Mouse (Mus musculus) cerebellum, postnatal 10 days (tissue): Measurements from ENCODE around the gene Plxdc1.

Source experiments
- DNase-seq, 2 experiments: peaks; one replicate each; pipeline ENCODE4 v3.0.0; 2021; ENCODE audit warnings: mixed read lengths in 2 of 2

Plxdc1 gene

DNA sequence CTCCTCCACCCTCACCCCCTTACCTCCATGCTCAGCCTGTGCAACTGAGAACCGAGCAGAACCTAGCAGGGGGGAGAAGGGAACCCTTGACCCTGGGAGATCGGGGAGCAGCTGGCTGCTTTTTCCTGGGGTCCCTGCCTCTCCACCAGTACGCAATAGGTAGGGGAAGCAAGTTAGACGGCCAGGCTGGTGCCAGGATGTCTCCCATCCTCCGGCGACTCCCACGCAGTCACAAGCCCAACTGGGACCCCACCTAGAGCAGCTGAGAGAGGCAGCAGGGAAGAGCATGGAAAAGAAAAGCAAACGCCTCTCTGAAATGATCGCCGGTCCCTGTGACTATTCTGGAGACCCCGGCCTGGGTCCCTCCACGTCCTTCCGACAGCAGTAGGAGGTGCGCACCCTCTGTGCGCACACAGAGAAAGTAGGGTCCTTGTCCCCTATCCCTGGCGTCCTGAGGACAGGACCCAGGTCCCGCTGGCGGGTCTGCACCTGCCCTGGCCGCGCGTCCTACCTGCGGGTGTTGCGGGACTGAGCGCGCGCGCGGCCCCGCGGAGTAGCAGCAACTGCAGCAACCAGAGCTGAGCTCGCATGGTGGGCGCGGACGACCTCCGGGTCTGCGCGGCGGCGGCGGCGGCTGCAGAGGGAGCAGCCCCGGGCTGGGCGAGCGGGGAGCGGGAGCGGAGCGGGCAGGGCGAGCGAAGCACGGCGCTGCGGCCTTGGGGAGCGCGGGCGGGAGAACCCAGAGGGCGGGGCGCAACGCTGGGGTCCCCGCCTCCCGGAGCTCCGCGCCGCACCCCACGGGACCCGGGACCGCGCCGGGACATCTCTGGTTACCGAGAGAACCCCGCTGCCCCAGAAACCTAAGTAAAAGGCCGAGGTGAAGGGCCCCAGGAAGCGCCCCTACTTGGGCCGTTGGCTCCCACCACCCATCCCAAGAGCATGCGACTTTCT, at the start of gene Plxdc1:
TSS of gene Plxdc1 (minus strand) at position 718 of the 951 bp plus-strand sequence.
- DNase-seq, result peak; percentile 24 to 27

DNA sequence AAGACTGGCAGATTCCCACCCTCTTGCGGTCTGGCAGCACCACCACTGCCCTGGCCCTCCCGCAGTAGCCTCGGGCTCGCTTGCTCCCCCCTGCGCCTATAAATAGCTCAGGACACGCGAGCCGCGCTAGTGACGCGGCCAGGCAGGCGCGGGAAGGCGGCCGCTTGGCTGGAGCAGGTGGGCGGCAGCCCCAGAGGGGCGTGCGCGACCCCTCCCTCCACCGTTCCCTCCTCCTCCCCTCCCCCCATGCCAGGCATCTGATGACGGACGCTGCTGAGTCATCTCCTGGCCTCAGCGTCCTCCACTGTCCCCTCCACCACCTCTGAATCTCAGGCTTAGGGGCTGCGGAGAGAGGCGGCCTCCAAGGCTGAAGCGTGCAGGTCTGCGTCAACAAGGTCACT, 49.7 kb upstream of the Plxdc1 start:
- peak; percentile 88 to 89 for DNase-seq

DNA sequence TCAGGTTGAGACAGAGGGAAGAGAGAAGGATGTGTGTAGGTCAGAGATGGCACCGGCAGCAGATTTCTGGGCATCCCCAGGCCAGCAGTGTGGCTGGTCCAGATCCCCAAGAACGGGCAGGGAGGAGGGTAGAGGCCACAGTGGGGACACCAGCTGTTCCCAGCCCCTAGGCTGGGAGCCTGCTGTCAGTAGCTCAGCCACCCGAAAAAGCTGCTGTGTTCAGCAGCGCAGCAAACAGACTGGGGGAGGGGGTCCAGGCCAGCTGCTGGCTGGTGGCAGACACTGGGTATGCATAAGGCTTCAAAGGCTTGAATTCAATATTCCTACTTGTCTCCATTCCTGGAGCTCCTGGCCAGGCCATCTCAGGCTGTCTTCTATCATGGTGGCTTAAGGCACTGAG, 48.6 kb upstream of the Plxdc1 start:
- DNase-seq, result peak; percentile 79 to 85

DNA sequence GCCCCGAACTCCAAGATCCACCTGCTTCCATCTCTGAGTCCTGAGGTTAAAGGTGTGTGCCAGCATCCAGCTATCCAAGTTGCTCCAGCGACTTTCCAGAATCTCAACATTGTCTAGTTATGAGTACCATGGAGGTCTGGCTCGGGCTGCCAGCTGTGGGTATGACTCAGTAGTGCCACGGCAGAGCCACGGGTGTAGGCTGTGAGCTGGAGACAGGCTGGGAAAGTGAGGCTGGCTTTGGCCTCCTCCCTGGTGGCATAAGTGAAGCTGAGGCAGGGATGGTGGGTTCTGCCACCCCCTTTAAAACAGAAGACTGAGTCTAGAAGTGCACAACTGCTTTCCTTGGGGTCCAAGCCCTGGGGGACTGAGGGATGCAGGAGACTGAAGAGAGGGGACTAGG, 47.8 kb upstream of the Plxdc1 start:
- no peak for DNase-seq

DNA sequence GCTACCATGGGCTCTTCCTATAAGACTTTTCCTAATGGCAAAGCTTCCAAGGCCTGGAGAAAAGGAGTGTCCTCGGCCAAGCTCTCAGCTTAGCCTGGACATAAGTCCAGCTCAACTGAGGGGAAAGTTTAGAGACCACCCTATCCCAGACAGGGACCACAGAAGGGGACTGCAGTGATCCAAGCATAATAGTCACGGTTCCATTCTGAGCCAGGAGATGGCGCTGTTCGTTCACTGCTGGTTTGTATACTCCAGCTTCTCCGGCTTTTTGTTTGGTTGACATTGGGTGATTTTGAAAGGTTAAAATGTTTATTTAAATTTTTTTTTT, 45.2 kb upstream of the Plxdc1 start:
- peak; percentile 90 to 94 for DNase-seq

DNA sequence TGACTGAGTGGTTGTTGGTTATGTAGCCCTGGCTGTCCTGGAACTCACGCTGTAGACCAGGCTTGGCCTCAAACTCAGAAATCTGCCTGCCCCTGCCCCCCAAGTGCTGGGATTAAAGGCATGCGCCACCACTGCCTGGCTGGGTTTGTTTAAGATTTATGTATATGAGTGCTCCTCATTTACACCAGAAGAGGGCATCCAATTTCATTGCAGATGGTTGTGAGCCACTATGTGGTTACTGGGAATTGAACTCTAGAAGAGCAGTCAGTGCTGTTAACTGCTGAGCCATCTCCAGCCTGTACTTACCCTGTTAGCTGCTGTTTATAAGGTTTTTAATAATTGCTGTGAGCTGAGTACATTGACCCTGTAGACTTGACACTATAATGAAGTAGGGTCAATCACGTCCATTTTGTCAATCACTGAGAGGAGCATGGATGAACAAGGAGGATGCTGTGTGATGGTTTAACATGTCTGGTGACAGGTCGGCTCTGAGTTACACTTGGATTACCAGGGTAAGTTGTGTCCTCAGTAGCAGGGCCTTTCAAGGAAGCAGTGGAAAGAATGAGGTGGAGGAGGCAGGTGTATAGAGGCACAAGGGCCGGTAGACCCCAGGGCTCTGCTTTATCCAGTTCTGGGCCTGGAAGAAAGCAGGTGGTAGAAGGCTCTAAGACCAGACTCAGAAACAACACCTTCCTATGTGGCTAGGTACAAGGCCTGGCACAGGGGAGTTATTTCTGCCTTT, 44.6 kb upstream of the Plxdc1 start:
- DNase-seq, result no peak

DNA sequence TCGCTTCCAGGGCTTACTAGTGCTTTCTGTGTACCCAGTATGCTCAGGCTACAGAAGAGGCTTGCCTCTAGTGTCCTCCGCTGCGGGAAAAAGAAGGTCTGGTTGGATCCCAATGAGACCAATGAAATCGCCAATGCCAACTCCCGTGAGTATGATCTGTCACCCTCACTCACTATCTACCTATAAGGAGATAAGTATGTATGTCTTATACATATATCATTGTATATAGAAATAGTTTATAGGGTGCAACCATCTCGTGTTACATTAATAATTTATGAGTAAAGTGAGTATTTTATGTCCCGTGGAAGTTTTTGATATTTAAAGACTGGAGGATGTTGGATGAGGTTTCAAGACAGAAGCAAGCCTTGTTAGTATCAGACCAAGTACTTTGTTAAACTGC, 41.5 kb upstream of the Plxdc1 start:
- DNase-seq, result no peak

DNA sequence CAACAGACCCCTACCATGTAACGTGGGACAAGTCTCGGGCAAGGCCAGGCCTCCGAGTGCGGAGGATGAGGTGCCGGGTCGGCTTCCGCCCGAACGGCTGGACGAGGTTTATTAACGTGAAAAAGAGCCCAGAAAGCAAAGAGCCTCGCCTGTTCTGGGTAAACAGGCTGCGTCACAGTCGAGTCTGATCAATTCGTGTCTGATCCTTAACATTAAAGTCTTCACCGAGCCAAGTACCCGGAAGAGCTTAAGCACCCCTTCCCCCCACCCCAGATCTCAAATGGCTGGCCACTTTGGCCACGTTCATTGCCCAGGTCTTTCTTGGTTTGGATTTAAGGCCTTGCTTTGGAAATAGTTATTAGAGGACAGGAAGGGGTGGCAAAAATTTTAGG, 41.0 kb upstream of the Plxdc1 start:
- DNase-seq, result no peak

DNA sequence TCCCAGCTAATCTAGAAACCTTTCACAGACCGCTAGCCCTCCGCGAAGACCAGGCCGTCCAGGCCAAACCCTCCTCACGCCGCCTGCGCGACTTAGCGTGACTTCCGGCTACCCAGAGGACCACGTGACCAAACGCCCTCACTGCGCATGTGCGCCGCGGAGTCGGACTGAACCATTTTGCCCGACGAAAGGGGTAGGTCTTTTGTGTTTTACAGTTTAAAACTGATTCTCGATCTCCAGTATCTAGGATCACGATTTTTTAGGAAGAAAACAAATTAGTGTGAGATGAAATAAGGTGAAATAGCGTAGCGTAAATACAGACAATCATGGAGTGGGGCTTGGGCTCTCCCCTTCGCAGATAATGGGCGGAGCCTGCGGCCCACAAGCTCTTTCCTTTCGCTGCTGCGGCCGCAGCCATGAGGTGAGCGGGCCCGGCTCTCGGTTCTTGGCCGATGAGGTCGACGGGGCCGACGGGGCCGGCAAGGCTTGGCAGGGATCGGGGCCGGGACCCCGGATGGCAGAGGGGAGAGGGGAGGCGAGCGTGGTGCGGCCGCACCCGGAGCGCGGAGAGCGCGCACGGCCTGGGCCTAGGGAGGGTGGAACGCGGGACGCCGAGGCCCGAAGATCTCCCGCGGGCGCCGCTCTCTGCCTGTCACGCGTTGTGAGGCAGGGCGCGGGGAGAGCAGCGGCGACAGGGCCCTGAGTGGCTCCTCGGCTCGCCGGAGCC, 40.5 kb upstream of the Plxdc1 start, which contains the start of gene Rpl19:
TSS of gene Rpl19 (plus strand) at position 141 of the 727 bp plus-strand sequence.
- DNase-seq, result peak; percentile 97 to 98

DNA sequence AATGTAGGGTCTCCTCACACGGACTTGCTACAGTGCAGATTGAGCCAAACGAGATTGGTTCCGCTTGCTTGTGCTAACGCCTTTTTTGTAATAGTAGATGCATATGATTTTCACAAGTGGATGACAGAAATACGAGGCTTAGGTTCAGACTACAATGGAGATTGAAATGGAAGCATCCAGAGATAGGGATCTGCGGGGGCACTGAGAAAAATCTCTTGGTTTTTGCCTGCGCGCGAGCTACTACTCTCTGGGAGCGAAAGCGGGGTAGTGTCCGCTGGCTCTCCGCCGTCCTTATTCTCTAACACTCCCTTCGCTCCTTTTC, 40.0 kb upstream of the Plxdc1 start:
- no peak for DNase-seq

DNA sequence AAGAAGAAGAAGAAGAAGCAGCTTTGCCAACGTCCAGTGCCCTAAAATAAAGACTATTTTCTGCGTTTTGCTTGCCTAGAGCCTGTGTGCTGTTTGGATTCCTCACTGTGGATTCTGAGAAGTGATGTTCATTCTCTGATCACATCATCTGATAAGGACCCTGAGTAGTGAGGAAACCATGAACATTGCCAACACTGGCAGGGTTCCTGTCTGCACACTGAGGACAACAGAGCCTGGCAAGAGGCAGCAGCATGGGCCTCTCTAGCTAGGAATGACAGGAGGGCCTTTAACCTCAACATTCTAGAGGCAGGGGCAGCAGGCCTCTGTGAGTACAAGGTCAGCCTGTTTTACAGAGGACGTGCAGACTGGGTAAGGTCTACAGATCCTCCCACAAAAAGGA, 38.3 kb upstream of the Plxdc1 start:
- no peak for DNase-seq

DNA sequence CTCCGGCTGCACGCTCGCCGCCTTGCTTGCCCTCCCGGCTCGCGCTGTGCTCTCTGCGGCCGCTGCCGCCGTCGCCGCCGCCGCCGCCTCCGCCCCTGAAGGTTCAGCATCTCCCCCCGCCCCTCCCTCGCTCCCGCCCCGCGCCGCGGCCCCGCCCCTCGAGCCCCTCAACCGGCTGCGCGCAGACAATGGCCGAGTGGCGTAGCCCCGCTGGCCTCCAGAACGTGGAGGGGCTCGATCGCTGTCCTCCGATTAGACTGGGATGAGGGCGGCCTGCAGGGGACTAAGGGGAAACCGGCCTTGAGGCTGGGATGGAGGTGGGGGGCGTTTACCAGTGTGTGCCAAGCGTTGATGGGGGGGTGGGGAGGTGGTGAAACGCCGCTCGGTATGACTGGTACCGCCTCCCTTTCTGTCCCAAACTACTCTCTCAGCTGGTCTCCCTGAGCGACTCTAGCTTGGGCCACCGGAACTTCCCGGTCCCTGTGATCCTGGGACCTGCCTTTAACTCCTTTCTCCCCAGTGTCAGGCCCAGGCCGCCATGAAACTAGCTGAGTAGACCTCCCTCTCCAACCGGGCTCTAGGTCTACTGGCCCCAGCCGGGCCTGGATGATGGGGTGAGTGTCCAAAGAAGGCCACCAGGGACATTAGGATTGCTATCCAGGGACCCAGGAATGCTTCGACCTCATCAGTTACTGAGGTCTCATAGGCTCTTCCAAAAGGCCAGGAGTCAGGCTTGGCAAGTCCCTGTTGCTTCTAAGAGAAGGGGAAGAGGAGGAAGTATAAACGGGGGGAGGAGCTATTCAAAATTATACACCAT, 36.5 kb upstream of the Plxdc1 start, which contains the start of gene Cacnb1:
TSS of gene Cacnb1 (minus strand) at position 480 of the 817 bp plus-strand sequence.
- DNase-seq, result peak; percentile 89 to 92

DNA sequence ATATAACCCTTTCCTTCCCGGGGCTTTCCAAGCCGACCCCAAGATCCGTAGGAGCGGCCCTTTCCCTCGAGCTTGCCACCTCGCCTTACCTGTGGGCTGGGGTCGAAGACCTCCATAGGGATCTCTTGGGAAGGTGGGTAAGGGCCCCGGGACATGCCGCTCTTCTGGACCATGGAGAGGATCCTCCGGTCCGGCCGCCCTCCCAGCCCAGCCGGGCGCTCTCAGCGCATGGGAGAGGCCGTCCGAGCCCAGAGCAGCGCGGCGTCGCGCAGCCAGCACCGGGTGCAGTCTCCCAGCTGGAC, 36.0 kb upstream of the Plxdc1 start:
- DNase-seq, result no peak

DNA sequence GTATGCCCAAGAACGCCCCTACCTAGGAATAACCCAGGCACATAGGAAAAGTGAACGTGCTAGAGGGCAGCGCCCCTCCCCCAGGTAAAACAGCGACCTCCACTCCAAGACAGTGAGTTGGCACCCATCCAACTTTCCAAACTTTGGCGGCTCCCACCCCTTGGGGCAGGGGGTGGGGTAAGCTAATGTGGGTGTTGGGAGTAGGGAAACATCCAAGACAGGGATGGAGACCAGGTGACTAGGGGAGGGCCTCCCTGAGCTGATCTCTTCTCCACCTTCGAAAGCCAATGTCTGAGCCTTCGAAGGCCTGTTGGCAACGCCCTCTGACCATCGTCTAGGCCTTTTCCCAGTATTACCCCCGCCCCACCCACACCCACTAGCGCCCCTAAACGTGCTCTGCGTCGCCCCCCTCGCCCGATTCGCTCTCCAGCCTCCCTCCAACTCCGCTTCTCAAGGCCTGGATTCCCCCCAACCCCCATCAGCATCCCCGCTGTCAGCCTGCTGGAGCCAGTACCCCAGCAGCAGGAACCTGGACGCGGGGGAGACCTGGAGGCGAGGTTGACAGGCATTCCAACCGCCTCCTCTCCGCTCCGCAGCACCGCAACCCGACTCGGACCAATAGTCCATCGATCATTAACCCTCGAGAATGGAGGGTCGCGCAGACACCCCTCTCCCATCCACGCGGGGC, 35.5 kb upstream of the Plxdc1 start:
- peak; percentile 78 to 80 for DNase-seq

DNA sequence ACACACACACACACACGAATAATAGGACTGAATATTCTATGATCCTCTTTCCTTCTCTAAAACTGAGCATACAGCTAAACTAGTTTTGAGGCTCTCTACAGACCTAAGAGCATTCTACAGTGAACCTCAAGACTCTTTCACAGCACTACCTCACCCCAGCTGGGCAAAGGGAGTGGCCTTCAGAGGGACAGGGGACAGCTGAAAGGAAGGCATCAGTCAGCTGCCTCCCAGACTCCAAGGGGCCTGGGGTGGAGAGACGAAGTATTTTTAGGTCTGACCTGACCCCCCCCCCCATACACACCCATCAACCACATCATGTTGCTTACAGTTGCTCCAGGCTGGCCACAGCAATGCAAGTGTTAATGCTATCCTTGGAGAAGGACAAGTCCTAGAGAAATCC, 34.9 kb upstream of the Plxdc1 start:
- DNase-seq, result peak in 1 of 2 experiments; percentile 31

DNA sequence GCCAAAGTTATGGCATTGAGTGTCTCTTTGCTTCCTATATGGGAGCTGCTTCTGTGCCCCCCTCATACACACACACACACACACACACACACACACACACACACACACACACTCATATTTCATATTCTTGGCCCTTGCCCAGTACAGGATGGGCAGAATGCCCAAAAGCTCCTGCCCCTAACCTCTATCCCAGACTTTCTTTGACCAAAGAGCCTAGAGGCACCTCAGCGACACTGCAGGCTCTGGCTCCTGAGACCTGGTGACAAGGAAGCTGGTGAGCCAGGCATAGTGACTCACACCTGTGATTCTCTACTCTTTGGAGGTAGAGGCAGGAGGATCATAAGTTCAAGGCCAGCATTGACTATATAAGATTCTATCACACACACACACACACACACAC, 34.5 kb upstream of the Plxdc1 start:
- DNase-seq, result peak; percentile 63 to 66

DNA sequence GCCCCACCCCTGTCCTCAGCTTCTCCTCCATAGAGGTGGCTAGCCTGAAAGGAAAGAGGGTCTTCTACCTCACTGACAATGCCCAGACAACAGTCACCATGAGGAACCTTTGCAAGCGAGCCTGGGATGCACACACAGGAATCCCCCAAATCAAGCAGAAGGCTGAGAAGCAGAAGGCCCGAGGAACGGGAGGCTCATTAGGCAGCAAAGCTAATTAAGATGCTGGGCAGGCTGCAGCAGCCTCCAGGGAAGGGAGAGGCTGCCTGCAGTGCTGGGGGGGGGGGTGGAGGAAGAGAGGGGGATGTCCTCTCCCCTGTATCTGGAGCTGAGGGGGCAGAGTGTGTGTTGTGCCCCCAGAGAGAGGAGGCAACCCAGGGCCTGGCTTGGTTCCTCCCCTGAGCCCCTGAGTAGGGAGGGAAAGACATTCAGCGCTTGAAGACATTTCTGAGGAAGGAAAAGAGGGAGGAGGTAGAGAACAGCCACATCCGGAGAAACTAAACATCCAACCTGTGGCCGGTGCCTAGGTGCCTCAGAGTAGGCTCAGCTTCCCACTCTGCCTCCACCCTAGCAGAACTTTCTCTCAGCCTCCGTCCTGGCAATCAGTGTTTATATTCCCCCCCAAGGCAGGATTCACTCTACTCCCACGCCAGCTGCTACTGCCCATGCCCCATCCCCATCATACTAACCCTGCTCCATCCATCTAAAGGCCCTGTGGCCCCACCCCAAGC, 33.8 kb upstream of the Plxdc1 start:
- DNase-seq, result no peak

DNA sequence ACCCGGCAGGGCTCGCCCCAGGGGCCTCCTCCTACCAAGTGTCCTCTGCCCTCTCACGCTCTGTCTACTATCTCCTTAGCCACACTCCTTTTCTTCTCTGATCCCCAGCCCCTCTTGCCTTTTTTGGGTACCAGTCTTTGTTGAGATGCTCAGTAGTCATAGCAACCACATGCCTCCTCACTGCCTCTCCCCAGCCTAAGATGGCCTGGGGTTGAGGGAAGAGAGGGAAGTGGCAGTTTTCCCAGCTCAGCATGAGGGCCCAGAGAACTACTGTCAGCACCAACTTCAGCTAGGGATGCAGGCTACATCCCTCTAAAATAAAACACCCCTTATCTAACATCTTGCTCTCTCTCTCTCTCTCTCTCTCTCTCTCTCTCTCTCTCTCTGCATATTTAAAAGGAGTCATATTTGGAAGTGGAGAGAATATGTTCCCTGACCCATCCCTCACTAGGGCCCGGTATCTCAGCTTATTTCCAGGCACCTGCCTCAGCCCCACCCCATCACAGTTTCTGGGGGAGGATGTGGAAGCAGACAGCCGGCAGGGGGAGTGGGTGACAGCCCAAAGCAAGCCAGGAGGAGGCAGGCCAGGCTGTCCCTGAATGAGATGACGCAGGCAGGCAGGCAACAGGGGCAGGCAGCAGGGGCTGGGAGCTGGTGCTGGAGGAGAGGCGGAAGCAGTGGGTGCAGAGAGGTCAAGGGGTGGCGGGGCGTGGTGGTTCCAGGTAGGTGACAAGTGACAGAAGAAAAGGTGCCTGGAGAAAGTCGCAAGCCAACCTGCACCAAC, 32.8 kb upstream of the Plxdc1 start:
- DNase-seq, result peak; percentile 61 to 69

DNA sequence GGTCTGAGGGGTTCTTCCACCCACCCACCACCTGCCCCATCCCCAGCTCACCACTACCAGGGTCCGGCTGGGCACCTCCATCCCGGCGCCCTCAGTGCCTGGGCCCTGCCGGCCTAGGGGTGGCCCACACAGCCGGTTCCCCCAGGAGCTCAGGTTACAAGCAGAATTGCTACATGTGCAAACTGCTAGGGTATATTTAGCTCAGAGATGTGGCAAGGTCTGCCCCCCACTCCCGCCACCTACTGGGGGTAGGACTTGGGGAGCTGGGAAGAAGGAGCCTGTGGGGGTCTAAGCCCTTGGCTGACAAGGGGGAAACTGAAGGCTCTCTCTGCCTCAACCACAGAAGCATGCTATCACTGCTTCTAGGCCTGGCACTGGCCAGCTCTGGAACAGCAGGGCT, 32.0 kb upstream of the Plxdc1 start:
- DNase-seq, result no peak

DNA sequence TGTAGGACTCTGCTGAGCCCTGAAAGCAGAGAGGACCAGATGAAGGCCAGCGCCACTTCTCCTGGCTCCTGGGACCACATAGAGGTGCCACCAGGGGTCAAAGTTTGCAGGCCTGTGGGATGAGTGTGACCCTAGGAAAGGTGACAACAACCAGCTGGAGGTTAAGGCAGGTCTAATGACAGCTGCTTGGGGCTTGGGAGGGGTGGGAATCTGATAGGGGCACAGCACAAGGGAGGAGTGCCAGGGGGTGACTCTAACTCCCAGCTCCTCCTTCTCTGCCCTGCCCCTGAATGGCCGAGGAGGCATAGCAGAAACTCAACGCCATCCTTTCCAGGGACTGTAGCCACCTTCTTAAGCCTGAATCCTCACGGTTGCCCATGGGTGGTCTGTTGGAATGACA, 30.6 kb upstream of the Plxdc1 start:
- DNase-seq, result no peak

DNA sequence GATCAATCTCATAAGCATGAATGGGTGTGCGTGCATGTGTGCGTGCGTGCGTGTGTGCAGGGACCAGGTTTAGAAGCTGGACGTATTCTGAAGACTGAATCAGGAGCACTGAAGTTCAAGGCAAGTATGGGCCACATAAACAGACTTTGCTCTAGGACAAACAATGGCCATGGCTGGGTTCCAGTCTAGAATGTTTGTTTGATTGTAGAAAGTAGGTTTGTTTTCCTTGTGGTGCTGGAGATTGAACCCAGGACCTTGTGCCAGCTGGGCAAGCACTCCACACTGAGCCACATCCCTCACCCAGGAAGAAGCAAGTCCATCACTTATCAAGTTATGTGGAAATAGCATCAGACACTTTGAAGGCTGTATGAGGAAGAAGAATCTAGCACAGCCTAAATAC, 29.9 kb upstream of the Plxdc1 start:
- no peak for DNase-seq
